Mouse (Mus musculus) c-Kit-positive CD71-positive TER-119-negative erythroid progenitor cells, embryonic 14.5 days (primary cell): ENCODE measurements around the gene Acsm5.
"Not testable (repeated sequence)": the region's sequence is repeated elsewhere in the genome, so short reads cannot be mapped to it uniquely, and the experiment has no call there.

ENCODE experiments used
- DNase-seq: peaks from one replicate; pipeline ENCODE4 v3.0.0-alpha.2; 2013; ENCODE audit warnings: low read depth

Gene Acsm5

DNA sequence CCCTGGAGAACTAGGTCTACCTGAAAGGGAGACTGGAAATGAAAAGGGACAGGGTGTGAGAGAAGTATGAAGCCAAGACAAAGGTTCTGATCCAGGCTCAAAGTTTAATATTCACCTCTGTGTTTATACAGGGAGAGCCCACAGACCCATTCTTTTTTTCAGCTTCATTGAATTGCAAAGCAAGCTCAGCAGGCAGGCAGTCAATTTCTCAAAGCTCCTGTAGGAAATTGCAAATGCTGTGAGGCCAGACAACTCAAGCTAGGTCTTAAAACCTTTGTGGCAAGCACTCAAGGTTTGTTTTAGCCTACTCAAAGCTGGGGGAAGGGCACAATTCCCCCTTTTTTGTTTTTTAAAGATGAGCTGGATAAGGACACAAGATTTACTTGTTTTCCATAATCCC lies 26.3 kb downstream of the Acsm5 start:
- no peak for DNase-seq

DNA sequence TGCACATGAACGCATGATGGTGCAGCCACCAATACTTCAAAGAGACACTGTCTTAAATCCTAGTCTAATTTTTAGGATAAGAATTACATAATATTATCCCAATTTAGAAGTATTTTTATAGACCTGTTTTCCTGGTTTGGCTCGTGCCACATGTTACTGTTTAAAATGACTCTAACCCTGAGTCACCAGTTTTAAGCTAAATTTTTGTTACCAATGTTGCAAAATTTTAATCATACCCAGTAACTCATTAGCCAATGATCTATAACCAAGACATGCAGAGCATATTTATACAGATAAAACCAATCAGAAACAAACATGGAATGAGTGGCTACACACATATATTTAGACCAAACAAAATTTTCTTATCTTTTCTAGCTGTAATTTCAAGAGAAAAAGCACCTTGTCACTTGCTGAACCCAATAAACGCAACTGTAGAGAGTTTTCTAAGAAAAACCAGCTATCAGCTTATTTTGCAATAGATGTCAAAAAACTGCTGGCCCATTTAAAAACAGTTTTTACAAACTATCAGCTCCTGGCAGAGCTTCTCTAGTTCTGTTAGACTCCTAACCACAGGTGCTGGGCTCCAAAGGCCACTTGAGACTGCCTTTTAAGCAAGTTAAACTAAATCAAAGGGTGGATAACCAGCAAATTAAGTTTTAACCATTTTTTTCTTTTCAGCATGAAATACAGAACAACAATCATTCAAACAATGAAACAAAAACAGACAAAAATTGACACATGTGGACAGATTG lies 31.4 kb downstream of the Acsm5 start:
- no peak for DNase-seq

DNA sequence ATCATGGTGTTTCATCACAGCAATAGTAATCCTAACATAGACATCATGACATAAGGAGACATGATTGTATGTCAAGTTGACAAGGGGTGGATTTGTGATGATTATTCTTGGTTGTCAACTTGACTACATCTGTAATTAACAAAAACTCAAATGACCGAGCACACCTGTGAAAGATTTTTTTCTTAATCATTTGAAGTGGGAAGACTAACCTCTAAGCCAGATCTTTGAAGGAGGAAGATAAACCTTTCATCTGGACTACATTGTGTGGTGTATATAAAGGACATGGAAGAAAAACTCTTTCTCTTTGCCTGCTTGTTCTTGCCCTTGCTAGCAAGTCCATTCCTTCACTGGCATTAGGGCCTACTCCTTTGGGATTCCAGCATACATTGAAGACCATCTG lies 34.8 kb downstream of the Acsm5 start, which contains the start of gene Acsm2:
Gene Acsm2 (plus strand): TSS at position 301 of the 400 bp plus-strand sequence.
- DNase-seq = no peak

DNA sequence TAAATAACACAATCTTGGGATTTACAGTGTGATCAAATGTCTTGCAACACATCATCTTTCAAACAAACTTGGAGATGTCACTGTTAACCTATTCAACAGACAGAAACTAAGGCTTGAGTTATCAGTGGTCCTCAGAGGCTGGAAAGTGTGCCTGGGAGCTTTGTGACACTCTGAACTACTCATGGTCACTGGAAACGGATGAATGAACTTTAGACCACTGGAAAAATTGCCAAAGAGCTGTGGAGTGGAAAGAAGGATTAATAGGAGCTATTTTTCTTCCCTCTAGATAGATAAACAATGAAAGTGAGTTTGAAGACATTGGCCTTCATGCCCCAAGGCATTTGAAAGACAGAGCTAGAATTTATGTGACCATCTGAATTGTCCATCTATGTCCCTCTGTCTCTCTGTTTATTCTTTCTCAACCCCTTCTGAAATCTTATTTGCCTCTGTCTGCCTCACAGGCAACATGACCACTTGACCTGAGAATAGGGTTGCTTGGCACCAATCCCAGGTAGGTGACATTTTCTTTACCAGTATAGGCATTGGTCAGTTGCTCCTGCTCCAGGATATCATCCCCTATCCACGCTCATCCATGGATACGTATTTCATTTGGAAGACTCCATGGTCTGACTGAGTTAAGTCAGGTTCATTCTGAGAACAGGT lies 40.7 kb downstream of the Acsm5 start:
- no peak for DNase-seq

DNA sequence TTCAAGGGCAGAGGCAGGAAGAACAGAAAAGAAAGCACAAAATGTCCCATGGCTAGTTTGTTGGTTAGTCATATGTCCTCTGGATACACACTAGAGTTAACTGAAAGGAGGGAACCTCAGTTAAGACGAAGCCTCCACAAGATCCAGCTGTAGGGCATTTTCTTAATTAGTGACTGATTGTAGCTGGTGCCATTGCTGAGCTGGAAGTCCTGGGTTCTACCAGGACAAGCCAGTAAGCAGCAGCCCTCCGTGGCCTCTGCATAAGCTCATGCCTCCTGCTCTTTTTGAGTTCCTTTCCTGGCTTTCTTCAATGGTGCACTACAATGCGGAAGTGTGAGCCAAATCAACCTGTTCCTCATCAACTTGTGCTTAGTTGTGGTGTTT lies 41.2 kb downstream of the Acsm5 start:
- DNase-seq = no peak

DNA sequence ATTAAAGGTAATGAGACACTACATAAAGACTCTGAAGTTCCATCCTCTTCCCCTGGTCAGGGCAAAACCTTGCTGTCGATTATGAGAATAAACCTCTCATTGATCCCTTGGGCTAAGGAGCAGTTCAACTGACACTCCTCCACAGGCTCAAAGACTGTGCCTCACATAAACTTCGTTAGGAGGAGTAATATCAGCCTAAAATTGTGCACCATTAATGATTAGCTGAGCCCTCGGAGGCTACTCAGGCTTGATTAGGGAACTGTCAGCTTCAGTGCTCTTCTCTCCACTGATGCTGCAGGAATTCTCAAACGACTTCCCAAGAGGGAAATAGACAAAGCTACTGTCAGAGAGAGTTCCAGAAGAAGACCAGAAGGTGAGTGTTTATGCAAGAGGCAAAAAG lies 42.2 kb downstream of the Acsm5 start:
- no peak for DNase-seq

DNA sequence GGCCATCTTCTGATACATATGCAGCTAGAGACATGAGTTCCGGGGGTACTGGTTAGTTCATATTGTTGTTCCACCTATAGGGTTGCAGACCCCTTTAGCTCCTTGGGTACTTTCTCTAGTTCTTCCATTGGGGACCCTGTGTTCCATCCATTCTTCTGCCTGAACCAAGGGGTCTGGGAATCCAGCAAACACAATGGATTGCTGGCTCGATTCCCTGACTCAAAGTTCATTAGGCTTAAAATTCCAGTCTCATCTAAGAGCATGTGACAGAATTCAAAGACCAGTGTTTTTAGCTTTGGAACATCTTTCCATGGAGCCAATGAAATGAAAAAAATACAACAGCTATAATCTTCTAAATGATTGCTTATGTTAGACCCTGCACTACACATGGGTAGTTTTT lies 43.2 kb downstream of the Acsm5 start:
- not testable (repeated sequence) for DNase-seq

DNA sequence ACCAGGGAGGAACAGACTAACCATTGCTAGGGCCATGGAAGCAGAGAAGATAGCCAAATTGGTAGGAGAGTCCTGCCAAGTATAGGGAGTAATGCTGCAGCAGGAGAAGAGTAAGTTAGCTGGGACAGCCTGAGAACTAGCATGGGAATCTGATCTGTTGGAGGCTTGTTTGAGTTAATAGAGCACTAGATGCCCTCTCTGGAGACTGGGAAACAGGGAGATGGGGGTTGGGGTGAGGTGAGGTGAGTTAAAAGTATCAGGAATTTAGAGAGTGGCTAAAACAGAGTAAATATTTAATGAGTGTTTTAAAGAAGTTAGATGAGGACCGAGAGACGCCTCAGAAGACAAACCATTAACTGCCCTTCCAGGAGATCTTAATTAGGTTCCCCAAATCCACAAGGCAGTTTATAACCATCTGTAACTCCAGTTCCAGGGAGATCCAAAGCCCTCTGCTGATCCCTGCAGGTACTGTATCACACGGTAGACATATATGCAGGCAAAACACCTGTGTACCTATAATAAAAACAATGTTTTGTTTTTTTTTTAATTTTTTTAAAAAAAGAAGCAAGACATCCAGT lies 75.4 kb downstream of the Acsm5 start:
- DNase-seq = no peak
